Mouse (Mus musculus) hematopoietic multipotent progenitor cell, adult 10-12 weeks (in vitro differentiated cells): ENCODE measurements around the gene Slitrk2. TPM values are rescaled to one million over a fixed set of nuclear protein-coding genes. Genes with fewer than 3 reads are reported as not detected.

ENCODE experiments used
- polyA plus RNA-seq: library from polyadenylated mRNA; stranded (reverse); fragments of >175 nt; gene quantifications from 2 replicates; pipeline ENCODE4 v1.2.3, GENCODE M21; 2012; ENCODE audit warnings: low replicate concordance

The Slitrk2 gene
- not detected in 2 replicates for polyA plus RNA-seq

DNA sequence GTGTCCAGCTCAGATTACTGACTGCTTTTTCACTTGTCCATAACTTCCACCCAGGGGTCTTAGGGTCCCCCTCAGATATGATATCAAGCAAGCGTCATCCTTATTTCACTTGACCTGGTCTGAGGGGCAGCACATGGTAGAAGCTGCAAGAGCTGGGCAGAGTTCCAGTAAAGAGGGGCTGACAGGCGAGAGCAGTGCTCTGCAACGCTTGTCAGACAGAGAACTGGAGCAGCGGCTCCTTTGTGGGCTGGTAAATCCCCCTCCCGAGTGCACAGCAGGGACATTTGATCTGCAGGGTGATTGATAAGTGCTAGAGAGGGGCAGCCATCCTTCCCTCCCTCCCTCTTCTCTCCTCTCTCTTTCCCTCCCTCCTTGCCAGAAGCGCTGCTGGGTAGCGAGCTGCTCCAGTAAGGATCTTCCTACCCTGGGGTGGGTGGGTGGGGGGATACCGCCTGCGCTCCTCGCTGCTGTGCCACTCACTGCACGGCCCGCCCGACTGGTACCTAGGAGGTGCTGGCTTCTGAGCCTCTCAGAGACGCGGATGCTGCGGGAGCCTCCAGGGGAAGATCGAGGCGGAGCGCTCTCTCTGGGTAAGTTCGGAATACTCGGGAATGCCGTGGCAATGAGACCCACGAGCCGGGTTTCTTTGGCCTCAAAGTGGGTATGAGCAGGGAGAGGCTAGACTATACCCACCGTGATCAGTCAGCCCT lies at the start of gene Slitrk2:
TSS of gene Slitrk2 (plus strand) at position 408 of the 710 bp plus-strand sequence.

